Mouse (Mus musculus) neural tube, embryonic 14.5 days (tissue): Measurements from ENCODE around the gene Pdcd6. TPM values are rescaled to one million over a fixed set of nuclear protein-coding genes. Genes with fewer than 3 reads are reported as not detected.

ENCODE experiments used
- ATAC-seq: fragments of 200-750 bp; cut with Nextera tagmentation; 2 replicates; pipeline ENCODE4 v1.8.0; 2017; ENCODE audit warnings: low read depth, mild to moderate bottlenecking, moderate TSS enrichment, moderate library complexity
- H3K27ac ChIP-seq: fragments of 300-500 bp; sonication (generic); 2 replicates; pipeline ENCODE4 v1.5.1; 2014; ENCODE audit warnings: low read depth, mild to moderate bottlenecking, control low read depth, low read length, moderate library complexity, mixed read lengths
- H3K27me3 ChIP-seq: fragments of 300-500 bp; sonication (generic); 2 replicates; pipeline ENCODE4 v1.6.1; 2014; ENCODE audit warnings: low read length; ENCODE audit not compliant: control insufficient read depth, insufficient read depth
- H3K36me3 ChIP-seq: fragments of 300-500 bp; sonication (generic); 2 replicates; pipeline ENCODE4 v1.6.1; 2014; ENCODE audit warnings: low read length, mixed read lengths; ENCODE audit not compliant: control insufficient read depth, insufficient read depth
- H3K4me1 ChIP-seq: fragments of 300-500 bp; sonication (generic); 2 replicates; pipeline ENCODE4 v1.6.1; 2014; ENCODE audit warnings: low read length; ENCODE audit not compliant: control insufficient read depth, insufficient read depth
- H3K4me2 ChIP-seq: fragments of 300-500 bp; sonication (generic); 2 replicates; pipeline ENCODE4 v1.6.1; 2014; ENCODE audit warnings: mild to moderate bottlenecking, low read depth, low read length, control low read depth
- H3K4me3 ChIP-seq: fragments of 300-500 bp; sonication (generic); 2 replicates; pipeline ENCODE4 v1.5.1; 2014; ENCODE audit warnings: low read depth, low read length, control low read depth, mixed read lengths
- H3K9ac ChIP-seq: fragments of 300-500 bp; sonication (generic); replicated peaks from 2 replicates; pipeline ENCODE4 v1.6.1; 2014; ENCODE audit warnings: low read depth, mild to moderate bottlenecking, control low read depth, low read length, mixed read lengths
- H3K9me3 ChIP-seq: fragments of 300-500 bp; sonication (generic); 2 replicates; pipeline ENCODE4 v1.6.1; 2016; ENCODE audit warnings: low read length; ENCODE audit not compliant: control insufficient read depth
- WGBS: fragments of 180-500 bp; shearing (Covaris S2); extraction: QIAGEN DNeasy Blood & Tissue Kit; methylation state at CpG from one replicate; pipeline ENCODE4 v1.1.7; 2014; 5-methylcytosine and 5-hydroxymethylcytosine counted together
- polyA plus RNA-seq: library from polyadenylated mRNA; unstranded; fragments of >200 nt; fragmentation: Nextera tagmentation; extraction: Ambion mirVana; gene quantifications from 2 replicates; pipeline ENCODE4 v1.2.1, GENCODE M21; 2014

Pdcd6 gene
- 116 and 122 TPM in 2 replicates for polyA plus RNA-seq

DNA sequence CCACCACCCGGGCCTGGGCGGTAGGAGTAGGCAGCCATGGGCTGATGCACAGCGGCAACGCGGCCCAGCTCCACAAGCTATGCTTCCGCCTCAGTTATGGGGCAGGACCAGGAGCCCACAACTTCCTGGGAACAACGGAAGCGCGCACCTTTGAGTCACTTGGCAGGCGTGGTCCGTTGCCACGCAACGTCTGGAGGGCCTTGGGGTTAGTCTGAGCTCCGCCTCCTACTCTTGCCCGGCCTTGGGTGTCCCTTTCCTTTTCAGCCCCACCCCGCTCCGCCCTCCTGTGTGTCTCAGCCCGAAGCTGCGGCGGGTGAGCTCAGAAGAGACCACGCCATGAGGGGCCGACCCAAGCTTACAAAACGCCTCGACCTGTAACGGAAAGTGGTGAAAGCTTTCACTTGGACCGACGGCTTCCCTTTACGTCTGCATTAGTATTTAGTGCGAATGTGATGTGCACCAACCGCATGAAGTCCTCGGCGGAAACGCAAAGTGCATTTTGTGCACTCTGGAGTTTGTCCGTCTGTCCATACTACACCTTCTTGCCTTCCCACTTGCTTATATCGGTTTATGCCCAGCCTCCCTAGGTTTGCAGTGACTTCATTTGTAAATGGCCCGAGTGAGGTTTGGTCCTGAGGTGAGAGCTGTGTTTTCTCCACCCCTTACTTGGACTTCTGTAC, at the start of gene Pdcd6:
Gene Pdcd6, minus strand, starts transcription at position 411 of the 680 bp plus-strand sequence.
- H3K27ac ChIP-seq: peak within 1 kb of the TSS; percentile 52
- under 1% methylated on average over 36 of the region's 36 CpGs for WGBS
- H3K4me3 ChIP-seq: peak within 1 kb of the TSS; percentile 83
- peaks cover 11% of the 10 kb centered on the region for H3K4me1 ChIP-seq
- no peaks in the 10 kb centered on the region for H3K9me3 ChIP-seq
- peak within 1 kb of the TSS; percentile 94 for H3K4me2 ChIP-seq
- H3K27me3 ChIP-seq: no peaks in the 10 kb centered on the region
- peaks cover 15% of the 10 kb centered on the region for H3K36me3 ChIP-seq
- ATAC-seq: peak; percentile 99
- H3K9ac ChIP-seq: peak within 1 kb of the TSS; percentile 83

DNA sequence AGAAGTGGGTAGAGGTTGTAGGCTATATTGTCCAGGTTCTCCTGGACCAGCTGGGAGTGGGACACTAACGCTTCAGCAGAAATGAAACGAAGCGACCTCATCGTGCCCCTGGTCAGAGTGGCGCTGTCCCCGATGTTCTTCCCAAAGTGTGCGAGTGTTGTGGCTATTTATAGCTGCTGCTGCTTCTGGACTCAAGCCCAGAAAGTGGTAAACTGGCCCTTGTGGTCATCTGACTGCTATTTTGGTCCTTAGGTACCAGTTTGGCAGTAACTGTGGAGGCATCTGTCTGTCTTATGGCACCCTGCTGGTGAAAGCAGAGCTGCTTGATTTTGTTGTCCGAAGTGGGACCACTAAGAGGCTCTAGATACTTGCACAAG, 46.5 kb upstream of the Pdcd6 start, which contains the start of gene Lrrc14b:
Gene Lrrc14b, minus strand, starts transcription at position 147 of the 377 bp plus-strand sequence.
- H3K27me3 ChIP-seq: no peaks in the 10 kb centered on the region
- no peak within 1 kb of the TSS for H3K4me2 ChIP-seq
- H3K36me3 ChIP-seq: peaks cover 13% of the 10 kb centered on the region
- no peaks in the 10 kb centered on the region for H3K4me1 ChIP-seq
- no peaks in the 10 kb centered on the region for H3K9me3 ChIP-seq
- WGBS: 87% methylated on average over 8 of the region's 8 CpGs
- H3K9ac ChIP-seq: no peak within 1 kb of the TSS
- ATAC-seq: 0 out of 2 replicates have a peak, but pooled peaks have one; percentile 2
- no peak within 1 kb of the TSS for H3K27ac ChIP-seq
- no peak within 1 kb of the TSS for H3K4me3 ChIP-seq

GRCm38 (mm10) chr13:74363176-74363858, 45.9 kb upstream of the Pdcd6 start:
- WGBS: 92% methylated on average over 13 of the region's 13 CpGs
- Histone ChIP-seq H3K27ac (no peak overlapping the region), H3K27me3 (no peaks in the 10 kb centered on the region), H3K4me1 (no peaks in the 10 kb centered on the region), H3K9ac (no peak overlapping the region), H3K4me2 (no peak overlapping the region), H3K9me3 (no peaks in the 10 kb centered on the region), H3K36me3 (peaks cover 16% of the 10 kb centered on the region), H3K4me3 (no peak overlapping the region)
- peak; percentile 25; the same call in 1 of the 2 replicates for ATAC-seq

DNA sequence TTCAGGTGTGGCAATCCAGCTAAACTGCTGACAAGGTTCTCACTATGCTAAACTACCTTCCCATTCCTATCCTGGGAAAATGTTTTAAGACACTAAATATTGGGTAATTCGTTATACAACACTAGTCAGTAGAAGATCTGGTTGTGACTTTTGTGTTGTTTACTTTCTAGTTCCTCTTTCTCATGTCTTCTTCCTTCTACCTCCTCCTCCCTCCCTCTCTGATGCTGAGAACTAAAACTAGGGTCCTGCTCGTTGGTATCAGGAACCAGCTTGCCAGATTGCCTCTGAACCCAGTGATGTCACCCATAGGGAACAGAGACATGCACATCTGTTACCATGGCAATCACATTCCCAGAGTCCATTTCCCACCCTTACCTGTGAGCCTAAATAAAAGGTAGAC, 44.8 kb upstream of the Pdcd6 start:
- H3K27ac ChIP-seq: no peak overlapping the region
- no peak overlapping the region for H3K4me2 ChIP-seq
- no peak overlapping the region for H3K9ac ChIP-seq
- no peak overlapping the region for H3K4me3 ChIP-seq
- no peaks in the 10 kb centered on the region for H3K27me3 ChIP-seq
- no peaks in the 10 kb centered on the region for H3K4me1 ChIP-seq
- H3K36me3 ChIP-seq: peaks cover 16% of the 10 kb centered on the region
- WGBS: 77% methylated on average over 2 of the region's 2 CpGs
- ATAC-seq: no peak
- H3K9me3 ChIP-seq: no peaks in the 10 kb centered on the region

GRCm38 (mm10) chr13:74356491-74356890, 39.1 kb upstream of the Pdcd6 start:
- no peaks in the 10 kb centered on the region for H3K27me3 ChIP-seq
- no peaks in the 10 kb centered on the region for H3K9me3 ChIP-seq
- no peak overlapping the region for H3K27ac ChIP-seq
- no peak overlapping the region for H3K4me3 ChIP-seq
- no peak overlapping the region for H3K9ac ChIP-seq
- peaks cover 20% of the 10 kb centered on the region for H3K36me3 ChIP-seq
- WGBS: 96% methylated on average over 13 of the region's 13 CpGs
- ATAC-seq: no peak
- H3K4me2 ChIP-seq: no peak overlapping the region
- no peaks in the 10 kb centered on the region for H3K4me1 ChIP-seq

DNA sequence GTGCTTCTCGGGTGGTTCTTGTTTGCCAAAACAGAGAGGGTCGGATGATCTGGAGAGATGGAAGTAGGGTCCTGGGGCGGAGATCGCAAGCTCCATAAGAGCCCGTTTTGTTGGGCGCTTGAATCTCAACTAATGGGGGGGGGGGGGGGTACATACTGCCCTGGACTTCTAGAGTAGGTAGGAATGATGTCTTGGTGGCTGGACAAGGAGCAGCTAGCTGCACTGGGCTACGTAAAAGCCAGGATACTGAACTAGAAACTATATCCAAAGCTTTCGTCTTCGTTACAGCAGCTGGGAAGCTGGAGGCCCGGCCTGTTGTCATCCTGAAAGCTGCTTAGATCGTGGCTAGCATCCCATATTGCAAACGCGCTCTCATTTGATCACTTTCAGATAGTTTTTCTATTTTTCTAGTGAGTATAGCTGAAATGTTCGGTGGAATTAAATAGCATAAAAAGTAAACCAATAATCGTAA, 33.1 kb upstream of the Pdcd6 start:
- Histone ChIP-seq H3K27me3 (no peaks in the 10 kb centered on the region), H3K4me3 (peak overlapping the region; percentile 63), H3K4me2 (peak overlapping the region; percentile 55), H3K36me3 (no peaks in the 10 kb centered on the region), H3K27ac (peak overlapping the region; percentile 48), H3K4me1 (peaks cover 17% of the 10 kb centered on the region), H3K9ac (peak overlapping the region; percentile 72), H3K9me3 (no peaks in the 10 kb centered on the region)
- WGBS: 2% methylated on average over 15 of the region's 15 CpGs
- peak; percentile 47; the same call in 1 of the 2 replicates for ATAC-seq

- no peaks in the 10 kb centered on the region for H3K9me3 ChIP-seq
- peak within 1 kb of the TSS; percentile 72 for H3K9ac ChIP-seq
- peak; percentile 98 for ATAC-seq
- peaks cover 17% of the 10 kb centered on the region for H3K4me1 ChIP-seq
- no peaks in the 10 kb centered on the region for H3K27me3 ChIP-seq
- H3K27ac ChIP-seq: peak within 1 kb of the TSS; percentile 48
- peak within 1 kb of the TSS; percentile 63 for H3K4me3 ChIP-seq
- no peaks in the 10 kb centered on the region for H3K36me3 ChIP-seq
- peak within 1 kb of the TSS; percentile 55 for H3K4me2 ChIP-seq
- 2% methylated on average over 57 of the region's 57 CpGs for WGBS
Observed at GRCm38 (mm10) chr13:74349566-74350434, 32.4 kb upstream of the Pdcd6 start, which contains the start of the genes Sdha and Ccdc127. Sdha (minus strand) TSS chr13:74350280. Ccdc127 (plus strand) TSS chr13:74350309.

DNA sequence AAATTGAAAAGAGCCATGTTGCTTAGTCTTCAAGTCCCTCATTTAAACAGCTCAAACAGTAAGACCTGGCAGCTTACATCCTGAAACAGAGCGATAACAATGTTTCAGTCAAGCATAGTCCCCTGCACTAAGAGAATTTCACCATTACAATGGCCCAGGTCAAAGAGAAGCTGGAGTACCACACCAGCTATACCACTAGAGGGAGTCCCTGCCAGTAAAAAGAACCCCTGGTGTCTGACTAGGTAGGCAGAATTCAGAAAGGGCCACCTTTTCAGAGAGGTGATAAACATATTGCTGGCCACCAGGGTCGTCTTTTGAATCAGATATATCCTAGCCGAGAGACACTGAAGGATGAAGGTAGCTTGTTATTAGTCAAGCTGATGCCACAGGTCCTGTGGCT, 23.7 kb upstream of the Pdcd6 start:
- Histone ChIP-seq H3K4me2 (no peak overlapping the region), H3K4me1 (no peaks in the 10 kb centered on the region), H3K4me3 (no peak overlapping the region), H3K9me3 (no peaks in the 10 kb centered on the region), H3K27ac (no peak overlapping the region), H3K9ac (no peak overlapping the region), H3K27me3 (no peaks in the 10 kb centered on the region), H3K36me3 (peaks cover 35% of the 10 kb centered on the region)
- peak; percentile 70 for ATAC-seq
- 63% methylated on average over 3 of the region's 3 CpGs for WGBS
